Mouse (Mus musculus) cerebellum, postnatal 36 days (tissue): ENCODE measurements around the gene Agtpbp1.

Experiments used
- DNase-seq, 2 experiments: peaks; one replicate each; pipeline ENCODE4 v3.0.0; 2021 to 2022; ENCODE audit warnings: mixed read lengths in 2 of 2

The Agtpbp1 gene

GRCm38 (mm10) chr13:59530491-59530890 lies 54.5 kb downstream of the Agtpbp1 start:
- no peak for DNase-seq

GRCm38 (mm10) chr13:59521271-59522064 lies 63.6 kb downstream of the Agtpbp1 start:
- no peak for DNase-seq

- no peak for DNase-seq
Observed at GRCm38 (mm10) chr13:59520834-59521233, 64.2 kb downstream of the Agtpbp1 start.

- no peak for DNase-seq
Observed at GRCm38 (mm10) chr13:59519479-59519878, 65.5 kb downstream of the Agtpbp1 start.

- no peak for DNase-seq
Observed at GRCm38 (mm10) chr13:59518016-59518415, 67.0 kb downstream of the Agtpbp1 start.

GRCm38 (mm10) chr13:59515074-59515473 lies 70.0 kb downstream of the Agtpbp1 start:
- DNase-seq, result peak; percentile 61 to 63

- peak; percentile 30 to 38 for DNase-seq
Observed at GRCm38 (mm10) chr13:59509644-59510366, 75.2 kb downstream of the Agtpbp1 start.

- DNase-seq, result no peak
Observed at GRCm38 (mm10) chr13:59508584-59508983, 76.4 kb downstream of the Agtpbp1 start.

- DNase-seq, result no peak
Observed at GRCm38 (mm10) chr13:59506450-59506849, 78.6 kb downstream of the Agtpbp1 start.

- DNase-seq, result peak; percentile 44 to 53
Observed at GRCm38 (mm10) chr13:59505867-59506266, 79.2 kb downstream of the Agtpbp1 start.

- no peak for DNase-seq
Observed at GRCm38 (mm10) chr13:59503581-59503980, 81.4 kb downstream of the Agtpbp1 start.

- peak in 1 of 2 experiments; percentile 38 for DNase-seq
Observed at GRCm38 (mm10) chr13:59499831-59500230, 85.2 kb downstream of the Agtpbp1 start.

- DNase-seq, result peak in 1 of 2 experiments; percentile 37
Observed at GRCm38 (mm10) chr13:59499374-59499773, 85.7 kb downstream of the Agtpbp1 start.

- no peak for DNase-seq
Observed at GRCm38 (mm10) chr13:59498191-59498590, 86.8 kb downstream of the Agtpbp1 start.

GRCm38 (mm10) chr13:59495839-59496238 lies 89.2 kb downstream of the Agtpbp1 start:
- DNase-seq, result no peak

GRCm38 (mm10) chr13:59494619-59495262 lies 90.3 kb downstream of the Agtpbp1 start:
- DNase-seq, result no peak

- peak in 1 of 2 experiments; percentile 35 for DNase-seq
Observed at GRCm38 (mm10) chr13:59490726-59491125, 94.3 kb downstream of the Agtpbp1 start.

GRCm38 (mm10) chr13:59489143-59489542 lies 95.9 kb downstream of the Agtpbp1 start:
- DNase-seq, result no peak

GRCm38 (mm10) chr13:59487287-59487686 lies 97.7 kb downstream of the Agtpbp1 start:
- no peak for DNase-seq

- no peak for DNase-seq
Observed at GRCm38 (mm10) chr13:59486243-59486642, 98.8 kb downstream of the Agtpbp1 start.

GRCm38 (mm10) chr13:59485456-59485855 lies 99.6 kb downstream of the Agtpbp1 start:
- no peak for DNase-seq

- no peak for DNase-seq
Observed at GRCm38 (mm10) chr13:59481484-59481855, 103.6 kb downstream of the Agtpbp1 start.
